Mouse (Mus musculus): ENCODE measurements around the gene Ceacam18. TPM values are rescaled to one million over a fixed set of nuclear protein-coding genes. Genes with fewer than 3 reads are reported as not detected.

Gene Ceacam18
- total and polyA plus RNA-seq, 3 experiments = 0.04 to 0.08 TPM; not detected in 1

DNA sequence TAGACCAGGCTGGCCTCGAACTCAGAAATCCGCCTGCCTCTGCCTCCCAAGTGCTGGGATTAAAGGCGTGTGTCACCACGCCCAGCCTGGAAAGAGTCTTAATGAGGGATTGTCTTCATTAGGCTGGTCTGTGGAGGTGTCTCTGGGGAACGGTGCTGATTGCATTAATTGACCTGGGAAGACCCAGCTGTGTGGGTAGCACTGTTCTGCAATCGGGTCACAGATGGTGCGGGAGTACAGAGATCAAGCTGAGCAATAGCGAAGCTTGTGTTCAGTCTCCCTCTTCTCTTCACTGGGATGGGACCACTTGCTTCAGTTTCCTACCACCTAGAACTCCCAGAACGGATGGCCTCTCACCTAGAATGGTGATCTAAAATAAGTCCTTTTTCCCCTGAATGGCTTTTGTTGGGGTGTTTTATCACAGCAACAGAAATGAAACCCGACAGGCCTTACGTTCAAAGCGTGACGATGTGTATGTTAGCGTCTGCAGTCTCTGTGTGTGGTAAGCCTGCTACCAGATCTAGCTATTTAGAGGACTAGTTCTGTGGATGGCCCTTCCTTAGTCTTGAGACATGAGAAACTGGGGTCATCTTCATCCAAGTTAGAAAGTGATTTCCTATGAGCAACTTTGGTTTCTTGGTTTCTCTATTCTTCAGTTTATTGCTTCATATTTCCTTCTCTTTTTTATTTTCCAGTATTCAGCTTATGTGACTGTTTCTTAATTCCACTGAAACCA is 20.5 kb upstream of the Ceacam18 start:
- no peaks in the 10 kb centered on the region for H3K4me1 ChIP-seq (ENCODE audit: control insufficient read depth in 1 of 2, insufficient read depth in 2 of 2, low read length in 2 of 2)
- H3K4me3 ChIP-seq (ENCODE audit: control insufficient read depth in 1 of 2, insufficient read depth in 1 of 2, low read depth in 2 of 2, low read length in 2 of 2) = no peak overlapping the region
- no peaks in the 10 kb centered on the region for H3K79me2 ChIP-seq (ENCODE audit: control insufficient read depth, insufficient read depth, low read length, poor library complexity)
- TF ChIP-seq MEF2A (IDR thresholded peaks at IDR 0.05; ENCODE audit: extremely low read depth, insufficient replicate concordance, low read depth, low read length, poor library complexity, severe bottlenecking) = no peak
- H3K27me3 ChIP-seq (ENCODE audit: control insufficient read depth in 1 of 2, insufficient read depth in 2 of 2, low read length in 2 of 2) = no peaks in the 10 kb centered on the region
- H3K9me3 ChIP-seq (replicated peaks; ENCODE audit: insufficient read depth, low read length) = no peaks in the 10 kb centered on the region
- no peak overlapping the region for H3K9ac ChIP-seq (ENCODE audit: control insufficient read depth, low read depth, low read length, poor library complexity, severe bottlenecking)
- H3K36me3 ChIP-seq (ENCODE audit: control insufficient read depth in 1 of 2, insufficient read depth in 2 of 2, low read length in 2 of 2) = no peaks in the 10 kb centered on the region
- DNase-seq (ENCODE audit: low read depth, low spot score) = no peak
- no peak overlapping the region for H3K27ac ChIP-seq (ENCODE audit: control insufficient read depth, low read depth, low read length)

DNA sequence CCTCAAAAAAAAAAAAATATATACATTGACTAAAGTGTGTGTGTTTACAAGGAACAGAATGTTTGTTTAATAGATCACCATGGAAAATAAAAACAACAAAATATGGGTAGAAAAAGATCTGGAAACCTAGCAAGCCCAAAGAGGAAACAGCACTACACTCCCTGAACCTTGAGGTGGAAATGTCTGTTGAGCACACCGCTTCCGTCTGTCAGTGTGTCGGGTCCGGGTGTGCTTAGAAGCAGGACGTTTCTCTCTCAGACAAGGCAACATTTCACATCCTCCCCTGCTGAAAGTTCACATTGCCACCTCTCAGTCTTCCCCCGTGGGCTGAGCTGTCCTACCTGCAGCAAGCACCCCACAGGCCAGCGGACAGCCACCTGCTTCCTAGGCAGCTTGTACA is 11.6 kb upstream of the Ceacam18 start:
- Histone ChIP-seq H3K4me3 (ENCODE audit: control insufficient read depth in 1 of 2, insufficient read depth in 1 of 2, low read depth in 2 of 2, low read length in 2 of 2) (no peak overlapping the region), H3K4me1 (ENCODE audit: control insufficient read depth in 1 of 2, insufficient read depth in 2 of 2, low read length in 2 of 2) (no peaks in the 10 kb centered on the region), H3K36me3 (ENCODE audit: control insufficient read depth in 1 of 2, insufficient read depth in 2 of 2, low read length in 2 of 2) (no peaks in the 10 kb centered on the region), H3K27me3 (ENCODE audit: control insufficient read depth in 1 of 2, insufficient read depth in 2 of 2, low read length in 2 of 2) (no peaks in the 10 kb centered on the region), H3K9me3 (replicated peaks; ENCODE audit: insufficient read depth, low read length) (no peaks in the 10 kb centered on the region), H3K27ac (ENCODE audit: control insufficient read depth, low read depth, low read length) (no peak overlapping the region), H3K9ac (ENCODE audit: control insufficient read depth, low read depth, low read length, poor library complexity, severe bottlenecking) (no peak overlapping the region), H3K79me2 (ENCODE audit: control insufficient read depth, insufficient read depth, low read length, poor library complexity) (no peaks in the 10 kb centered on the region)
- TF ChIP-seq ZKSCAN1 (IDR thresholded peaks at IDR 0.05; ENCODE audit: low read depth, low read length) (no peak), E2F4 (IDR thresholded peaks at IDR 0.05; ENCODE audit: borderline replicate concordance, low read depth, low read length) (no peak), HCFC1 (IDR thresholded peaks at IDR 0.05; ENCODE audit: low read depth, low read length) (no peak), BHLHE40 (IDR thresholded peaks at IDR 0.05; ENCODE audit: borderline replicate concordance, low read depth, low read length) (no peak), SMC3 (IDR thresholded peaks at IDR 0.05; ENCODE audit: low read depth, low read length) (no peak), ELF1 (IDR thresholded peaks at IDR 0.05; ENCODE audit: low read depth, low read length) (no peak), TBP (IDR thresholded peaks at IDR 0.05; ENCODE audit: low read depth, low read length) (no peak), TCF12 (IDR thresholded peaks at IDR 0.05; ENCODE audit: low read depth, low read length) (no peak), ZC3H11A (IDR thresholded peaks at IDR 0.05; ENCODE audit: low read depth, low read length) (no peak), USF2 (IDR thresholded peaks at IDR 0.05; ENCODE audit: borderline replicate concordance in 1 of 2, insufficient read depth in 1 of 2, low read depth in 1 of 2, low read length in 2 of 2) (no peak), NELFE (IDR thresholded peaks at IDR 0.05; ENCODE audit: low read depth, low read length) (no peak)
- DNase-seq (ENCODE audit: low read depth, low spot score) = no peak

DNA sequence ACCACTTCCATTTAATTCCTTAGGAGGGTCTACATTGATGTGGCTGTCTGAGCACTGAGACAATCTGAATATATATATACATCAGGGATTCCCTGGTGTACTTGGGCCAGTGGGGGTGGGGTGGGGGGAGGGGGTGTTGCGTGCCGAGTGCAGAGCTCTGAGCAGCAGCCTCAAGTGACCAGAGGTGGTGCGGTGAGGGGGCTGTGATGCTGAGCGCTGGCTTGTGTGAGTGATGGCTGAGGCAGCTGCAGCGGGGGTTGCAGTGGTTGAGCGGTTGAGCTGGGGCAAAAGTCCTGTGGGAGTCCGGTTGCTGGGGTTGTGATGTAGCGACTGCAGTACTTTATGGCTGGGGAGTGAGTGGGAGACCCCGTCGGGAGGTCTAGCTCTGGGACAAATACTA is 10.7 kb upstream of the Ceacam18 start:
- DNase-seq (ENCODE audit: low read depth, low spot score) = no peak

More for the DNA sequence above, 10.7 kb upstream of the Ceacam18 start:
- H3K27ac ChIP-seq (ENCODE audit: control insufficient read depth, low read depth, low read length) = no peak overlapping the region
- H3K4me1 ChIP-seq (ENCODE audit: control insufficient read depth in 1 of 2, insufficient read depth in 2 of 2, low read length in 2 of 2) = no peaks in the 10 kb centered on the region
- TF ChIP-seq CHD1 (IDR thresholded peaks at IDR 0.05; ENCODE audit: low read depth, low read length) (no peak), MEF2A (IDR thresholded peaks at IDR 0.05; ENCODE audit: extremely low read depth, insufficient replicate concordance, low read depth, low read length, poor library complexity, severe bottlenecking) (no peak), RCOR1 (IDR thresholded peaks at IDR 0.05; ENCODE audit: low read depth, low read length) (no peak)
- H3K36me3 ChIP-seq (ENCODE audit: control insufficient read depth in 1 of 2, insufficient read depth in 2 of 2, low read length in 2 of 2) = no peaks in the 10 kb centered on the region
- H3K27me3 ChIP-seq (ENCODE audit: control insufficient read depth in 1 of 2, insufficient read depth in 2 of 2, low read length in 2 of 2) = no peaks in the 10 kb centered on the region
- H3K9me3 ChIP-seq (replicated peaks; ENCODE audit: insufficient read depth, low read length) = no peaks in the 10 kb centered on the region
- no peak overlapping the region for H3K9ac ChIP-seq (ENCODE audit: control insufficient read depth, low read depth, low read length, poor library complexity, severe bottlenecking)
- H3K4me3 ChIP-seq (ENCODE audit: control insufficient read depth in 1 of 2, insufficient read depth in 1 of 2, low read depth in 2 of 2, low read length in 2 of 2) = no peak overlapping the region
- no peaks in the 10 kb centered on the region for H3K79me2 ChIP-seq (ENCODE audit: control insufficient read depth, insufficient read depth, low read length, poor library complexity)

Data from MEL (cell line).